Mouse (Mus musculus): ENCODE measurements around the gene Tmem69. TPM values are rescaled to one million over a fixed set of nuclear protein-coding genes. Genes with fewer than 3 reads are reported as not detected.

Gene Tmem69
- polyA plus RNA-seq, 1 experiment, result 5.7 TPM

GRCm38 (mm10) chr4:116556561-116557305, 997 bp upstream of the Tmem69 start:
- Histone ChIP-seq H3K36me3 (ENCODE audit: control insufficient read depth, insufficient read depth, low read length) (no peaks in the 10 kb centered on the region), H3K27ac (ENCODE audit: control insufficient read depth, insufficient read depth, low read depth, low read length) (peak overlapping the region; percentile 100), H3K27me3 (ENCODE audit: control insufficient read depth, insufficient read depth, low read length) (no peaks in the 10 kb centered on the region), H3K4me1 (ENCODE audit: control insufficient read depth, insufficient read depth, low read length) (no peaks in the 10 kb centered on the region), H3K4me3 (ENCODE audit: control insufficient read depth, low read depth, low read length) (peak overlapping the region; percentile 93)
- TF ChIP-seq POLR2A (IDR thresholded peaks at IDR 0.05; ENCODE audit: control insufficient read depth, low read depth, low read length), result peak; percentile 71
- no peak for TF ChIP-seq CTCF (IDR thresholded peaks at IDR 0.05; ENCODE audit: control insufficient read depth, insufficient read depth, insufficient replicate concordance, low read depth, low read length)

DNA sequence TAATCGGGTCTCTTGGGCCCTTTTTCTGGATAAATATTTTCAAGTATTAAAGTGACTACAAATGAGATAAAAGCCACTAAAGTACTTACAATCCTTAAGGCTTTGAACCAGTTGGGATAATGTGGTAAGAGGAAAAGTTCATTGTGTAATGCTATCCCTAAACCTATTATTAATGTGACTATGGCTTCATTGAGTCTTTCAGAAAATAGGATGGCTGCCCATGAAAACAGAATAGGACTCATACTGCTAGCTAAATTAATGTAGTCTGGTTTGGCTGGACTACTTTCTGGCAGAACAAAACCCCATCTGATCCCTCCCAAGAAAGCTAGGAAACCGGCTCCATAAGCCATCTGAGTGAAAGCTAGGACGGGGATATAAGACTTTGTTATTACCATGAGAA, 2.7 kb downstream of the Tmem69 start:
- Histone ChIP-seq H3K36me3 (ENCODE audit: control insufficient read depth, insufficient read depth, low read length) (no peaks in the 10 kb centered on the region), H3K27ac (ENCODE audit: control insufficient read depth, insufficient read depth, low read depth, low read length) (no peak overlapping the region), H3K27me3 (ENCODE audit: control insufficient read depth, insufficient read depth, low read length) (no peaks in the 10 kb centered on the region), H3K4me1 (ENCODE audit: control insufficient read depth, insufficient read depth, low read length) (no peaks in the 10 kb centered on the region), H3K4me3 (ENCODE audit: control insufficient read depth, low read depth, low read length) (no peak overlapping the region)
- TF ChIP-seq POLR2A (IDR thresholded peaks at IDR 0.05; ENCODE audit: control insufficient read depth, low read depth, low read length), result no peak

DNA sequence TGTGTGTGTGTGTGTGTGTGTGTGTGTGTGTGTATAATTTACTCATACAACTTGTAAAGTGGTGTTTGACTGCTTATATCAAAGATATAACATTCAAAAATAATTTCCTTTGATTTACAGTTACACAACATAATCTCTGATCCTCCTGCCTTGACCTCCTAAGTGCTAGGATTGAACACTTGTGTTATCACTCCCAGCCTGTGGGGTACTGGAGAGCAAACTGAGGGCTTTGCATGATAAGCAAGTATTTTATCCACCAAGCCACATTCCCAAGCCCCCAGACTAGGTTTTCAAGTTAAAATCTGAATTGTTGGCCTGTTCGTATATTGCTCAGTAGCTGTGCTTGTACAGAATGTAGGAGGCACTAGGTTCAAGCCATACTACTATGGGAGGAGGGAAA, 5.3 kb downstream of the Tmem69 start:
- H3K4me3 ChIP-seq (ENCODE audit: control insufficient read depth, low read depth, low read length), result no peak overlapping the region
- H3K36me3 ChIP-seq (ENCODE audit: control insufficient read depth, insufficient read depth, low read length), result no peaks in the 10 kb centered on the region
- no peak overlapping the region for H3K27ac ChIP-seq (ENCODE audit: control insufficient read depth, insufficient read depth, low read depth, low read length)
- H3K27me3 ChIP-seq (ENCODE audit: control insufficient read depth, insufficient read depth, low read length), result no peaks in the 10 kb centered on the region
- TF ChIP-seq CTCF (IDR thresholded peaks at IDR 0.05; ENCODE audit: control insufficient read depth, insufficient read depth, insufficient replicate concordance, low read depth, low read length) (no peak), POLR2A (IDR thresholded peaks at IDR 0.05; ENCODE audit: control insufficient read depth, low read depth, low read length) (no peak)
- no peaks in the 10 kb centered on the region for H3K4me1 ChIP-seq (ENCODE audit: control insufficient read depth, insufficient read depth, low read length)

GRCm38 (mm10) chr4:116537737-116538136, 18.0 kb downstream of the Tmem69 start:
- H3K4me1 ChIP-seq (ENCODE audit: control insufficient read depth, insufficient read depth, low read length), result no peaks in the 10 kb centered on the region
- TF ChIP-seq POLR2A (IDR thresholded peaks at IDR 0.05; ENCODE audit: control insufficient read depth, low read depth, low read length) (no peak), CTCF (IDR thresholded peaks at IDR 0.05; ENCODE audit: control insufficient read depth, insufficient read depth, insufficient replicate concordance, low read depth, low read length) (no peak)
- no peak overlapping the region for H3K27ac ChIP-seq (ENCODE audit: control insufficient read depth, insufficient read depth, low read depth, low read length)
- no peaks in the 10 kb centered on the region for H3K27me3 ChIP-seq (ENCODE audit: control insufficient read depth, insufficient read depth, low read length)
- H3K36me3 ChIP-seq (ENCODE audit: control insufficient read depth, insufficient read depth, low read length), result peaks cover 2% of the 10 kb centered on the region
- no peak overlapping the region for H3K4me3 ChIP-seq (ENCODE audit: control insufficient read depth, low read depth, low read length)

DNA sequence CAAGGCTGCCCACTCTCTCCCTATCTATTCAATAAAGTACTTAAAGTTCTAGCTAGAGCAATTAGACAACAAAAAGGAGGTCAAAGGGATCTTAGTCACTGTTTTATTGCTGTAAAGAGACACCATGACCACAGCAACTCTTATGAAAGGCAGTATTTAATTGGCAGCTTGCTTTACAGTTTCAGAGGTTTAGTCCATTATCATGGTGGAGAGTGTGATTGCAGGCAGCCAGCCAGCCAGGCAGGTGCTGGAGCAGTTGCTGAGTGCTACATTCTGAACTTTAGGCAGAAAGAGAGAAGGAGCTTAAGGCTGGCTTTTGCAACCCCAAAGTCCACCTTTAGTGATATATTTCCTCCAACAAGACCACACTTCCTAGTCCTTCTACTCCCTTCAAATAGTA, 19.4 kb downstream of the Tmem69 start:
- Histone ChIP-seq H3K4me1 (ENCODE audit: control insufficient read depth, insufficient read depth, low read length) (no peaks in the 10 kb centered on the region), H3K27ac (ENCODE audit: control insufficient read depth, insufficient read depth, low read depth, low read length) (no peak overlapping the region), H3K4me3 (ENCODE audit: control insufficient read depth, low read depth, low read length) (no peak overlapping the region), H3K36me3 (ENCODE audit: control insufficient read depth, insufficient read depth, low read length) (peaks cover 2% of the 10 kb centered on the region), H3K27me3 (ENCODE audit: control insufficient read depth, insufficient read depth, low read length) (no peaks in the 10 kb centered on the region)
- TF ChIP-seq CTCF (IDR thresholded peaks at IDR 0.05; ENCODE audit: control insufficient read depth, insufficient read depth, insufficient replicate concordance, low read depth, low read length) (no peak), POLR2A (IDR thresholded peaks at IDR 0.05; ENCODE audit: control insufficient read depth, low read depth, low read length) (no peak)

- TF ChIP-seq CTCF (IDR thresholded peaks at IDR 0.05; ENCODE audit: control insufficient read depth, insufficient read depth, insufficient replicate concordance, low read depth, low read length) (no peak), POLR2A (IDR thresholded peaks at IDR 0.05; ENCODE audit: control insufficient read depth, low read depth, low read length) (no peak)
- H3K4me3 ChIP-seq (ENCODE audit: control insufficient read depth, low read depth, low read length), result no peak overlapping the region
- H3K27me3 ChIP-seq (ENCODE audit: control insufficient read depth, insufficient read depth, low read length), result no peaks in the 10 kb centered on the region
- no peak overlapping the region for H3K27ac ChIP-seq (ENCODE audit: control insufficient read depth, insufficient read depth, low read depth, low read length)
- H3K36me3 ChIP-seq (ENCODE audit: control insufficient read depth, insufficient read depth, low read length), result no peaks in the 10 kb centered on the region
- no peaks in the 10 kb centered on the region for H3K4me1 ChIP-seq (ENCODE audit: control insufficient read depth, insufficient read depth, low read length)
These were observed 24.6 kb downstream of the Tmem69 start for GRCm38 (mm10) chr4:116531109-116531508.

DNA sequence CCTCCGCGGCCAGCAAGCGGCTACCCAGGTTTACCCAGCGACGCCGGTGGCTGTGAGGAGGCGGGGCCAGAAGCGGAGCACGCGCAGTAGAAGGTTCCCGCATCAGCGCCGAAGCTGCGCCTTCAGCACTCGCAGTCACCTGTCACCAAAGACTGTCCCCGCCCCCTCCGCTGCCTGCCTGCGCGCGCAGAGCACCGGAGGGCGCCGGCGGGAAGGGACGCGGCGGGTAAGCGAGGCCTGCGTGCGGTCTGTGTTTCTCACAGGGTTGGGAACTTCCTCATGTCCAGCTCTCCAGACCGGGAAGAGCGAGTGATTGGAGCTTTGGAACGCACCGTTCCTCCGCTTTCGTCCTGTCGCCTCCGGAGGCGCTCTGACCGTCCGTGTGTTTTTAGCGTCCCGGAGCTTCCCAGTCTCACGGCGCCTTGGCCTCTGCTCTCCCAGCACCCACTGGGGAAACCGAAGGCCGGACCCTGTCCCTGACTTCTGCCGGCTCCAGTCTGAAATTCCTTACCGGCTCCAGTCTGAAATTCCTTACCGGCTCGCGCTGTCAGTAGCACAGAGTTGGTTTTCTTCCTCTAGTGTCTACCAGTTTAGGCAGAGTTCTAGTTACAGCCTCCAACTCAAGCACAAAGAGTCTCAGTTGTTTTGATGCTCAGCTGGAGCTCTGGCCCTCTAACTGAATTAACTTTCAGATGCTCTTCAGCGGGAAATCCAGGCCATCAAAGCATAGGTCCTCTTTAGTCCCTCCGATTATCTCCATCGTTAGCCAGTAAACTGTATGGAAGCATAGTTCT, 48.1 kb downstream of the Tmem69 start, which contains the start of gene Ipp:
Ipp (plus strand) TSS at position 125 of the 794 bp plus-strand sequence.
- H3K27me3 ChIP-seq (ENCODE audit: control insufficient read depth, insufficient read depth, low read length), result no peaks in the 10 kb centered on the region
- TF ChIP-seq POLR2A (IDR thresholded peaks at IDR 0.05; ENCODE audit: control insufficient read depth, low read depth, low read length) (peak; percentile 99), CTCF (IDR thresholded peaks at IDR 0.05; ENCODE audit: control insufficient read depth, insufficient read depth, insufficient replicate concordance, low read depth, low read length) (0 out of 2 replicates have a peak, but pooled peaks have one; percentile 14)
- peaks cover 5% of the 10 kb centered on the region; the same call in 1 of the 2 replicates for H3K4me1 ChIP-seq (ENCODE audit: control insufficient read depth, insufficient read depth, low read length)

More for the DNA sequence above, 48.1 kb downstream of the Tmem69 start, which contains the start of gene Ipp:
- peak within 1 kb of the TSS; percentile 90 for H3K4me3 ChIP-seq (ENCODE audit: control insufficient read depth, low read depth, low read length)
- H3K36me3 ChIP-seq (ENCODE audit: control insufficient read depth, insufficient read depth, low read length), result no peaks in the 10 kb centered on the region
- H3K27ac ChIP-seq (ENCODE audit: control insufficient read depth, insufficient read depth, low read depth, low read length), result peak within 1 kb of the TSS; percentile 96

Measured in testis, adult 2 months (tissue).